Mouse (Mus musculus): ENCODE results near the gene 9930111J21Rik1. TPM values are rescaled to one million over a fixed set of nuclear protein-coding genes. Genes with fewer than 3 reads are reported as not detected.

Gene 9930111J21Rik1
- total RNA-seq, 1 experiment, result 0.36 TPM

DNA sequence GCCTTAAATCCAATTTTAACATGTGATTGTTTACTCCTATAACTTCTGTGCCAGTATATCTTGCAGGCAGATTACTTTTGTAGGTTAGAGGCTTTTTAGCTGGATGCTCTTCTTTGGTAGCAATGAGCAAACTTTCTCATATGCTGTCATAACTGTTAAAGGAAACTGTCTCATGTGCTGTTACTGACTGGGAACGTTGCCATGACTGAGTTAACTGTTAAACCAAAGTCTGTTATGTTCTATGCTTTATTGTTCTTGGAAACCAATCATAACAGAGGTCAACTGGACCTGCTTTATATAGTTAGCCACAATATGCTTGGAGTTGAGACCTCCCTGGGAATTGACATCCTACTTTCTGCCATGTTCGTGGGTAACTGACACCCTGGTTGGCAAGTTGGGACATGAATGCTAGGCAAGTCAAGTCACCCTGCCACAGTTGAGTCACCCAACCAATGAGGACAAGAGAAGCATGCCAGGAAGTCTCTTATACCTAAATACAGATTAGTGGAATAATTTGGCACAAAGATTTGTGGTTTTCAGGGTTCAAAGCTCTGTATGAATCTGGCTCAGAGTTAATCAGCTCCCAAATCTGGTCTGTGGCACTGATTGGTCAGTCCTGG, 80.3 kb downstream of the 9930111J21Rik1 start:
- H3K4me1 ChIP-seq (ENCODE audit: control insufficient read depth in 2 of 2, insufficient read depth in 2 of 2, low read length in 2 of 2, poor library complexity in 1 of 2), result no peaks in the 10 kb centered on the region
- no peak for DNase-seq (ENCODE audit: low read depth, low spot score)
- H3K27ac ChIP-seq (ENCODE audit: insufficient read depth, low read depth, low read length, poor library complexity, severe bottlenecking), result no peak overlapping the region
- no peaks in the 10 kb centered on the region for H3K36me3 ChIP-seq (ENCODE audit: control insufficient read depth, insufficient read depth, low read length, poor library complexity, severe bottlenecking)
- TF ChIP-seq ZNF384 (IDR thresholded peaks at IDR 0.05; ENCODE audit: low read depth, low read length) (no peak), MAFK (IDR thresholded peaks at IDR 0.05; ENCODE audit: insufficient read depth, low read depth, low read length) (no peak), CHD2 (IDR thresholded peaks at IDR 0.05; ENCODE audit: low read depth, low read length) (no peak), HCFC1 (IDR thresholded peaks at IDR 0.05; ENCODE audit: borderline replicate concordance, insufficient read depth, low read length) (no peak), ZC3H11A (IDR thresholded peaks at IDR 0.05; ENCODE audit: borderline replicate concordance, low read depth, low read length) (no peak)
- in situ Hi-C loops (cut with MboI; ENCODE audit: low sequenced_read_pairs in 2 of 2, unreplicated experiment in 2 of 2), result no loop called here
- no peak overlapping the region for H3K9ac ChIP-seq (ENCODE audit: insufficient read depth, low read depth, low read length, poor library complexity, severe bottlenecking)
- no peaks in the 10 kb centered on the region for H3K9me3 ChIP-seq (ENCODE audit: control insufficient read depth, insufficient read depth, low read depth, low read length)
- H3K4me3 ChIP-seq (ENCODE audit: insufficient read depth in 1 of 2, low read depth in 1 of 2, low read length in 2 of 2, poor library complexity in 1 of 2, severe bottlenecking in 1 of 2), result no peak overlapping the region

Other genes starting within 250 kb of the 9930111J21Rik1 start
- 3,112 and 3,420 TPM in 2 replicates for gene Rack1, start 179.1 kb downstream of the 9930111J21Rik1 start, total RNA-seq (2012; rRNA removed)
- gene Trim41, start 162.0 kb downstream of the 9930111J21Rik1 start, total RNA-seq (2012; rRNA removed), result 47.8 and 52.8 TPM in 2 replicates
- 5.9 and 6.1 TPM in 2 replicates for gene Trim7, start 153.3 kb downstream of the 9930111J21Rik1 start, total RNA-seq (2012; rRNA removed)
- 11.4 and 12.2 TPM in 2 replicates for gene Gm12184, start 152.7 kb downstream of the 9930111J21Rik1 start, total RNA-seq (2012; rRNA removed)
- gene Irgm1, start 107.7 kb downstream of the 9930111J21Rik1 start, total RNA-seq (2012; rRNA removed), result 3.3 and 5.7 TPM in 2 replicates
- gene Gm5431, start 77.2 kb downstream of the 9930111J21Rik1 start, total RNA-seq (2012; rRNA removed), result not detected in 2 replicates
- gene Psme2b, start 33.2 kb downstream of the 9930111J21Rik1 start, total RNA-seq (2012; rRNA removed), result 2.0 and 2.1 TPM in 2 replicates
- gene Olfr56, start 509 bp downstream of the 9930111J21Rik1 start, total RNA-seq (2012; rRNA removed), result not detected in 2 replicates
- gene Gm12185, start 12.8 kb upstream of the 9930111J21Rik1 start, total RNA-seq (2012; rRNA removed), result not detected in 2 replicates
- gene Tgtp1, start 14.8 kb upstream of the 9930111J21Rik1 start, total RNA-seq (2012; rRNA removed), result 0.76 and 0.85 TPM in 2 replicates
- 0.53 and 0.54 TPM in 2 replicates for gene 9930111J21Rik2, start 71.8 kb upstream of the 9930111J21Rik1 start, total RNA-seq (2012; rRNA removed)
- gene Tgtp2, start 84.8 kb upstream of the 9930111J21Rik1 start, total RNA-seq (2012; rRNA removed), result not detected in 2 replicates
- gene Ifi47, start 97.2 kb upstream of the 9930111J21Rik1 start, total RNA-seq (2012; rRNA removed), result 0.22 TPM in 1 of 2 replicates, not detected in the other
- gene Olfr1396, start 135.5 kb upstream of the 9930111J21Rik1 start, total RNA-seq (2012; rRNA removed), result not detected in 2 replicates
- gene Olfr1395, start 162.9 kb upstream of the 9930111J21Rik1 start, total RNA-seq (2012; rRNA removed), result not detected in 2 replicates
- not detected in 2 replicates for gene Olfr1394, start 175.0 kb upstream of the 9930111J21Rik1 start, total RNA-seq (2012; rRNA removed)
- 0.09 and 0.48 TPM in 2 replicates for gene Btnl9, start 207.8 kb upstream of the 9930111J21Rik1 start, total RNA-seq (2012; rRNA removed)
- 25.2 and 28.7 TPM in 2 replicates for gene Zfp62, start 223.9 kb upstream of the 9930111J21Rik1 start, total RNA-seq (2012; rRNA removed)